Mouse (Mus musculus): ENCODE results near the gene Pacs2.

Gene Pacs2

GRCm38 (mm10) chr12:113075486-113075885, 61.2 kb downstream of the Pacs2 start:
- DNase-seq (ENCODE audit: low read depth, low spot score), result no peak

DNA sequence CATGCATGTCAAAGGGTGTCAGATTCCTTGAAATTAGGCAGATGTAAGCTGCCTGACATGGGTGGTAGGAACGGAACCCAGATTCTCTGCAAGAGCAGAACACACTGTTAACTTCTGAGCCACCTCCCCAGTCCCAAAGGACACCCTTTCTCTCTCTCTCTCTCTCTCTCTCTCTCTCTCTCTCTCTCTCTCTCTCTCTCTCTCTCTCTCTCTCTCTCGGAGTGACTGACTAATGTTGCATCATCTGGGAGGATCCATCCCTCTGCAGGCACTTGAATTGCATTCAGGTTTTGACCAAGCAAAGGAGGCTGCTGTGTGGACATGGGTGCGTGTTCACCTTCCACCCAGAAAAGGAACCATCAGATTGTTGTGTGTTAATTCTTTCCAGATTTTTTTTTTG, 73.0 kb downstream of the Pacs2 start:
- no peak for DNase-seq (ENCODE audit: low read depth, low spot score)

DNA sequence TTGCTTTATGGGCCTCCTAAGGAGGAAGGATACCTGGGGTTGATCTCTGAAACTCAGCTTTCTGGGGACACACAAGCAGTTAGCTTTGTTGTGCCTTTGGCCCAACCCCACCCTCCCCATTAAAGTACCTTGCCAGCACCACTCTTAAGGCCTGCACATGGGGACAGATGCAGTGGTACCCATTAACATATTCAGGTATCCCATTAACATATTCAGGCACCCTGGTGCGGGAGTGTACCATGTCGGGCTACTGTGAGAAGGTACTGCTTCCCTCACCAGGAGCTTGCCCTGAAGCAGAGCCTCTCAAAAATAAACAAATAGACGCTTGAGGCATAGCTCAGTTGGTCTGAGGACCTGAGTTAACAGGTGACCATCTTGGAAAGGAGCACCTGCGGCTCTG, 73.7 kb downstream of the Pacs2 start:
- DNase-seq (ENCODE audit: low read depth, low spot score), result no peak

- no peak for DNase-seq (ENCODE audit: low read depth, low spot score)
These were observed 74.8 kb downstream of the Pacs2 start for GRCm38 (mm10) chr12:113089107-113089506.

- DNase-seq (ENCODE audit: low read depth, low spot score), result no peak
These were observed 75.7 kb downstream of the Pacs2 start for GRCm38 (mm10) chr12:113090053-113090452.

GRCm38 (mm10) chr12:113097040-113097439, 82.7 kb downstream of the Pacs2 start:
- no peak for DNase-seq (ENCODE audit: low read depth, low spot score)

GRCm38 (mm10) chr12:113097749-113098281, 83.5 kb downstream of the Pacs2 start, which contains the start of gene Mta1:
Mta1 (plus strand) TSS chr12:113098278.
- no peak for DNase-seq (ENCODE audit: low read depth, low spot score)

DNA sequence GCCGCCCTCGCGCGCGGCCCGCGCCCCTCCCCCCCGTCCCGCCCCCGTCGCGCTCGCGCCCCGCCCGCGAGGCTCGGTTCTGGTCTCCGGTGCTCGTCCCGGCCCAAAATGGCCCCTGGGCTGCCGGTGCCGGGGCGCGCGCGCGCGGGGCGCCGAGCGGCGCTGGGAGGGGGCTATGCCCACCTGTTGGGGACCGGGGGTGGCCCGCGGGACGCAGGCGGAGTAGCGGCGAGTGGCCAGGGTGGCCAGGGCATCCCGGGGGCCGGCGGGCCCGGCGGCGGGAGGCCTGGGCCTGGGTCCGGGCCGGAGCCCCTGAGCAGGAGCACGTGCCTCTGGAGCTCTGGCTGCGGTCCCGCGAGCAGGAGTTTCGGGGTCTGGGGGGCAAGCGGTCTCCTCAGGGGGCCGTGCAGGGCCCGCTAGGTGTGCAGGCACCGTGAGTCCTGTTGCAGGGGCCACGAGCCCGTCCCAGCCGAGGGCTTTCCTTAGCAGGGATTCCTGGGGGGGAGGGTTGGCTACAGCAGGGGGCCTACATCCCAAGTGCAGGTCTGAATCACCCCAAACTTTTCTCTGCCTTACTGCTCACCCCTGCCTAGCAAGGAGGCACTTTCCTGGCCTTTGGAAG, 84.3 kb downstream of the Pacs2 start:
- DNase-seq (ENCODE audit: low read depth, low spot score), result no peak

- no peak for DNase-seq (ENCODE audit: low read depth, low spot score)
These were observed 85.3 kb downstream of the Pacs2 start for GRCm38 (mm10) chr12:113099470-113100237.

GRCm38 (mm10) chr12:113100448-113101076, 86.3 kb downstream of the Pacs2 start:
- no peak for DNase-seq (ENCODE audit: low read depth, low spot score)

DNA sequence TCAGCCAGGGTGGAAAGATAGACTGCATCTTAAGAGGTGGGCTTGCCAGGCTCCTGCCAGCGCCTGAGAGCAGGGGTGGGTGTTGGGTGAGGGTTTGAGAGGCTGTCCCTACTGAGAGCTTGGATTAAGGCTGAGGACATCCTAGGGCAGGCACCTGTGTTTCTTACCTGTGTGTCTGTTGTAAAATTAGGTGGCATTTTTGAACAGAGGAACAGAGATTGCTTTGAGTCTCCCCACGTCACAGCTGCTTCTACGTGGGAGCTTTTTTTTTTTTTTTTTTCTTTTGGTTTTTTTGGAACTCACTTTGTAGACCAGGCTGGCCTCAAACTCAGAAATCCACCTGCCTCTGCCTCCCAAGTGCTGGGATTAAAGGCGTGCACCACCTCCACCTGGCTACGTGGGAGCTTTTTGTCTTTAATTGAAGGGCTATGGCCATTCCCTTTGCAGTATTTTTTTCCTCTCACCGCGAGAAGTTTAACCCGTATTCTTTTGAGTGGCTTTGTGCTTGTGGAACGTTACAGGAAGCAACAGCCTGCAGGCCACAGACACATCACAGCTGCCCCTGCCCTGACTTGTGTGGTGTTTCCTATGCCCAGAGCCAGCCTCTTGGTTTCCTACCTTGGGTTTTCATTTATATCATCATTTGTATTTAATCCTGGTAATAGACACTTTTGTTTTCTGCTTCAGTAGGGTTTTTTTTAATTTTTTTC, 87.1 kb downstream of the Pacs2 start:
- DNase-seq (ENCODE audit: low read depth, low spot score), result no peak

- no peak for DNase-seq (ENCODE audit: low read depth, low spot score)
These were observed 88.2 kb downstream of the Pacs2 start for GRCm38 (mm10) chr12:113102461-113102860.

- no peak for DNase-seq (ENCODE audit: low read depth, low spot score)
These were observed 89.6 kb downstream of the Pacs2 start for GRCm38 (mm10) chr12:113103846-113104451.

DNA sequence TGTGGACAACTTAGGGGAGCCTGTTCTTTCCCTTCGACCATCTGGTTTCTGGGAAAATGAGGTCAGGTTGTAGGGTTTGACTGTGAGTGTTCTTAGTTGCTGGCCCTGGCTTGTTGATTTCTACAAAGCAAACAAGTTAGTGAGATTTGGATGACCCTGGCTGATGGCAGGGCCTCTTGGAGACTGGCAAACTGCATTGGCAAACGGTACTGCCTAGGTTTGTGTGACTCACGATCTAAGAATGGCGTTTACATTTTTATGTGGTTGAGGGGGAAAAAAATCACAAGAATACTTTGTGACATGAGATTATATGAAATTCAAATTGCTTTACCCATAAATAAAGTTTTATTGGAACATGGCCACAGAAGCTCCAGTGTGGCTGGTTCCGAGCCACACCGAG, 92.1 kb downstream of the Pacs2 start:
- DNase-seq (ENCODE audit: low read depth, low spot score), result no peak

GRCm38 (mm10) chr12:113107431-113108124, 93.3 kb downstream of the Pacs2 start:
- no peak for DNase-seq (ENCODE audit: low read depth, low spot score)

GRCm38 (mm10) chr12:113108528-113109283, 94.4 kb downstream of the Pacs2 start:
- no peak for DNase-seq (ENCODE audit: low read depth, low spot score)

GRCm38 (mm10) chr12:113109801-113110200, 95.5 kb downstream of the Pacs2 start:
- no peak for DNase-seq (ENCODE audit: low read depth, low spot score)

- no peak for DNase-seq (ENCODE audit: low read depth, low spot score)
These were observed 99.8 kb downstream of the Pacs2 start for GRCm38 (mm10) chr12:113114141-113114540.

DNA sequence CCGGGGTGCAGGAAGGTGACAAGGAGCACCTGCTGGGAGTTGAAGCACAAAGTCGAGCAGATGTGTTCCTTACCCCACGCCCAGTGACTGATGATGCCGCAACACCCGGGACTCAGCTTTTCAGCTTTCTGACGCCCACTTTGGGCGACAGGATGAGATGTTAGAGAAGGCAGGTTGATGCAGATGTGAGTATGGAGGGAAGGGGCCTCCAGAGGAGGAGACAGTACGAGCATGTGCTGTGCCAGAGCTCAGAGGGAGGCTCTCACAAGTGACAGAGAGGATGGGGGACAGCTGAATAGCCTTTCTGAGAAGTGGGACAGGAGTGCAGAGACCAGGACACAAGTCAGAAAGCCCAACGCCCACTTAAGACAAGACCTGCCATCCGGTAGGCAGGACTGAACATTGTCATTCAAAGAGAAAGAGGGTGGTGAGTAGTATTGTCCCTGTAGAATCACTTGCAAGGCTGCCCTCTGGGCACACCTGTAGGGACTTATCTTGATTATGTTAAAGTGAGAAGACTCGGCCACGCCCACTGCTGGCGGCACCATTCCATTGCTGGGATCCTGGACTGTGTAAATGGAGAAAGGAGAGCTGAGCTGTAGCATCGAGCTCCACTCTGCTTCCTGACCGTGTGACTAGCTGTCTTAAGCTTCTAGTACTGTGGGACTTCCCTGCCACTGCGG, 100.7 kb downstream of the Pacs2 start:
- DNase-seq (ENCODE audit: low read depth, low spot score), result no peak

Measured in skeletal muscle tissue, adult 2 months (tissue).